Mouse (Mus musculus): ENCODE measurements around the gene Zfhx3.
A peak's percentile ranks its signal among the peaks of the same experiment; 100 is the strongest.

Zfhx3 gene

DNA sequence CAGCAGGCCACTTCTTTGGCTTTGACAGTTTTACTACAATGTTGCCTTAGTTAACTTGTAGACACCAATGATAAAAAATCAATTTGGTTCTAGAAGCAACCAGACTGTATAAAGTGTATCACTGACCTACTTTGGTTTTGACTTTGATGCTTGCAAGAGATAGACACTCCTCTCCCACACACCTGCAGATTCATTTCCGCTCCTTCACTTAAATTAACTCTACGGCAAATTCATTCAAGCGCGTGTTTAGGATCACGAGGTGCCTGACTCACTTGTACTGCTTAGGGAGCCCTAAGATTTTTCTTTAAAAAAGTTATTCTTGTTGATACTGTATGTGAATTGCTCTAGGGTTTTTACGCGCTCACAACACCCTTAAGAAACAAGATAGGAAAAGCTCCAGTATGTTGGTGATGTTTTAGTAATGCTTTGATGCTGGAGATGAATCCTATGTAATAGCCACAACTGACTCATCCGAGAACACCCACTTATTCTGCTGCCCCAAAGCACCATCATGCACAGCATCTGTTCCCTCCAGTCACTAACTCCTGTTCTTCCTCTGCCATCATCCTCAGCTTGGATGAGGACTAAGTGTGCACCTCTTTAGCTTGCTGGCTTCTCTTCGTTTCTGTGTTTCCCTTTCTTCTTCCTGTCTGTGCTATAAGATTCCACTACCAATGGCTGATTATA lies 1031.3 kb downstream of the Zfhx3 start:
- DNase-seq (ENCODE audit: extremely low read depth, low read depth): no peak

DNA sequence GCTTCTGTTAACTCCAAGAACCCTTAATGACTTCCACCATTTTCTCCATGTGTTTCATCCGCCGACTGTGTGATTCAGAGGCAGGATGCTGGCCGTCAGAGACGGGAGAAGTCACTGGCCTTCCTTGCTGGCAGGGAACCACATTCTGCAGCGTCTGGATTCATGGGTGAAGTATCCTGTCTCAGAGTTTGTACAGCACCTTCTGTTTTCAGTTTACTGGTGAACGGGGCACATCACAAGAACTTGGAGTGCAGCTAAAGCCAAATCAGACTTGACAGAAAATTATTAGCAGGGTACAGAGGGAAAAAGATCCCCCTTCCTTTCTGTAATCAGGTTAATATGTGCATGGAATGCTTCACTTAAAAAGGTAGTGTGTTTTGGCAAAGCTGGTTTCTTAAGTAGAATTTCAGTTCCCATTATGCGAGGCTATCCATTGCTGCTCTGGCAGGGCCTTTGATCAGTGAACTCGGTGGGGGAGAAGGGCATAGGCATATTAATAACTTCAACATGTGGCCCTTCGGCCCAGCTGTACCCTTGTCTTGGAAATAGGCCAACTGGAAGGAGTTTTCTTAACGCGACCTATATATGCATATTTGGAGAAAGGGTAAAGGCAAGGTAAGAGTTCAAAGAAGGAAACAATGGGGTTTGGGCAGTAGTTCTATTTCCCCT lies 1035.4 kb downstream of the Zfhx3 start:
- no peak for DNase-seq (ENCODE audit: extremely low read depth, low read depth)

DNA sequence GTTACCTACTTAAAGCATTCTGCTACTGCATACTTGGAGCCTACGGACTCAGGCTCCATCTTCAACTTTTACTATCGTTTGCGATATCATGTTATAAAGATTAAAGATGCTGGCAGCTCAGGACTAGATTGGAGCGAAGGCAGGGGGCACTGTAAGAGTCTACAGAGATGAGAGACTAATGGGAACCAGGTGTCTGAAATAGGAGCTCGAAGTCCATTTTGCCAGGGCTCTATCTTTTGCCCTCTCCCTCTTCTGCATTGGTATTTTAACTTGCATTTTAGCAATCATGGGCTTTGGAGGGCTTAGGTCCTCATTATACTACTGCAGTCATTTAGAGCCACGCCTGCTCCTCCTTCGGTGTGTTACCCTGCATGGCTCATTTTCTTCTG lies 1035.9 kb downstream of the Zfhx3 start:
- DNase-seq (ENCODE audit: extremely low read depth, low read depth): no peak

DNA sequence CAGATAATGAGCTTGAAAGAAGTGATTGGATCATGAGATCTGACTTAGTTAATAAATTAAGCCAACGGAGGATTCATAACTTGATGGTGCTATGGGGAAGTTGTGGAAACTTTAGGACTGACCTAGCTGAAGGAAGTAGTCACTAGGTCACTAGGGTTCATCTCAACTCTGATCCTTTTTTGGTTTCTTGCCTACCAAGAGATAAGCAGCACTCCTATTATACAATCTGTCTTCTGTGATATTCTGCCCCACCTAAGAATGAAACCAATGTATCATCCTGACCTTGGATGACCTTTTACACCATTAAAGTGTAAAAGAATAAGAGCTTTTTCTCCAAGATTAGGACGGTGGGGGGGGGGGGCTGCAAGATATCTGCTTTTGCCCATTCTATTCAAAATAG lies 1042.5 kb downstream of the Zfhx3 start:
- no peak for DNase-seq (ENCODE audit: extremely low read depth, low read depth)

DNA sequence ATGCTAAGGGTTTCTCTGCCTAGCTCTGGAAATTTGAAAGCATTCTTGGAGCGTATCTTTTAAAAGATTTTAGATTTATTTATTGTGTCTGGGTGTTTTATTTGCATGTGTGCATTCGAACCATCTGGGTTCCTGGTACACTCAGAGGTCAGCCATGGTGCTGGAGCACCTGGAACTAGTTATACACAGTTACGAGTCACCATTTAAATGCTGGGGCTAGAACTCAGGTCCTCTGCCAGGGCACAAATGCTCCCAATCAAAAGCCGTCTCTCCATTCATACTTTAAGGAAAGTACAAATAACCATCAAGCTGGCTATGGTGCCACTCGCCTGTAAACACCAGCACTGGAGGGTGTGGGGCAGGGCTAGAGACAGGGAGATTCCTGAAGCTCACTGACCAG lies 1047.4 kb downstream of the Zfhx3 start:
- DNase-seq (ENCODE audit: extremely low read depth, low read depth): no peak

DNA sequence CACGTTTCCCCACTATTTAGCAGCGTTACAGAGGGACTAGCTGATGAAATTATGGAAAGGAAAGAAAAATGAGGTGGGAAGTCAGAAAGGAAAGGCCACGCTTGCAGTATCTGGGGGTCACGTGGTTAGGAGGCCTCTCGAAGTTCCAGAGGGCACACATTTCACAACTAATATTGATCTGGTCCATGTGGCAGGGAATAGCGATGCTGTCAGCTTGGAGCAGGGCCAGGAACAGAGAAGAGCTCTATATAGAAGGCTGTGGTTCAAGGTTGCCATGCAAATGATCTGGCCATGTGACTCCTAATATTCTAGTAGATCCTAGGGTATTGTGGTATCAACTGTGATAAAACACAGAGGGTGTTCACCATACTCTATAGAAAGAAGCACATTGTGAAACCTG lies 1048.1 kb downstream of the Zfhx3 start:
- DNase-seq (ENCODE audit: extremely low read depth, low read depth): no peak

DNA sequence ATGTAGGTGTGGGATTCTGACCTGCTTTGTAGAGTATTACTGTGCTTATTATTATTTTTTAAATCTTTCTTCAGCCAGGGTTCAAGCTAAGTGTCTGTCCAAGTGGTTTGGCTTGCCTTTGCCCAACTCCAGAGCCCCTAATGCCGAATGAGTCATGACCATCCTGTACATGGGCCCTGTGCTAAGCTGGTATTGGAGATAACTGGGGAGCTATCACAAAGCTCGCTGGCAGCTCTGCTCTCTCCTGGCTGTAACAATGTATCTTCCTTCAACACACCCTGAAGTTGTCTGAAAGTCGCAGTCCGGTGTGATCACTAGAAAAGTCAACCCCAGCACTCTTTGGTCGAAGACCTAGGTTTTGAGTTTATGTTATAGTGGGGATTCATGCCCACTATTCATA lies 1049.0 kb downstream of the Zfhx3 start:
- DNase-seq (ENCODE audit: extremely low read depth, low read depth): peak; percentile 48

DNA sequence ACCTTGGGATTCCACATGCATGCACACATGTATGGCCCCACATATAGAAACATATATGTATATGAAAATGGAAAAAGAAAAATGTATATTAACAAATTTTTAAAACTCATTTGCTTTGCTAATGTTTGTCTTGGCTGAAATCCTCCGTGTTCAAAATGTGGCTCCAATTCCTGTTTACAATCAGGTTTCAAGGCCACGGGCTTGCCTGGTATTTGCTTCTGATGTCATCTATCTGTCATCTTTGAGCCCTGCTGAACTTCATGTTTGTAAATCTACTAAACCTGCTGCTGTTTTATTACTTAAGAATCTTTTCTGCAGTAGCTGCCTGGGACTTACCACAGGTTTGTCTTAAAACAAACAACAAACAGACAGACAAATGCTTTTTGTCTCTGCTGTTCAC lies 1051.3 kb downstream of the Zfhx3 start:
- no peak for DNase-seq (ENCODE audit: extremely low read depth, low read depth)

DNA sequence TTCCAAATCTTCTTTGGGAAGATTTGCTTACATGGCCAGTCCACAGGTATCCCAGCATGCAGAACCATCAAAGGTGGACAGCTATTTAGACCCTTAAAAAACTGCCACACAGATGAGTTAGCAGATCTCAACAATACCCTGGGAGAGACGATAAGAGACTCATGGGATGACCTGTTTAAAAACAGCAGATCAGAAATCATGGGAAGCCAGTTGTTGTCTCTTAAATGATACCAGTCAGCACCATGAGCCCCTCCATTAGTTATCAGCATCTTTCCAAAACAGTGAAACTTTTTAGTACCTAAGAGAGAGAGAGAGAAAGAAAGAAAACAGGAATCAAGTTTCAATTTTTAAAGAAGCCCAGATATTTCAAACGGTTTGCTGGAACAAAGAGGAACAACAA lies 1051.7 kb downstream of the Zfhx3 start:
- no peak for DNase-seq (ENCODE audit: extremely low read depth, low read depth)

DNA sequence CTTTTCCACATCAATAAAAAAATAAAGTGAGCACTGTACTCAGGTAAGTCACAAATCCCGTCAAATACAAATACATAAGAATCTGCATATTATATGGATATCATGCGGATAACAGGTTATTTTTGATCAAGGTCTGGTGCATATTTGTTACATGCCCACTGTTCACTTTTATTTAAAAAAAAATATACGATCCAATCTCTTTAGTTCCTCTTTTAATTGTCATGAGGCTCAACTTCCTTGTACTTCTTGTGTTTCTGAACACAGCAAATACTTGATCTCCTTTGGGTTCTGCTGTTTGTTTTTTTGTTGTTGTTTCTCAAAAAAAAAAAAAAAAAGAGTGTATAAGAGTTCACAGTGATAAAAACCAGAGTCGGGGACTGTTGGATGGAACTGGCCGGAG lies 1052.4 kb downstream of the Zfhx3 start:
- DNase-seq (ENCODE audit: extremely low read depth, low read depth): no peak

DNA sequence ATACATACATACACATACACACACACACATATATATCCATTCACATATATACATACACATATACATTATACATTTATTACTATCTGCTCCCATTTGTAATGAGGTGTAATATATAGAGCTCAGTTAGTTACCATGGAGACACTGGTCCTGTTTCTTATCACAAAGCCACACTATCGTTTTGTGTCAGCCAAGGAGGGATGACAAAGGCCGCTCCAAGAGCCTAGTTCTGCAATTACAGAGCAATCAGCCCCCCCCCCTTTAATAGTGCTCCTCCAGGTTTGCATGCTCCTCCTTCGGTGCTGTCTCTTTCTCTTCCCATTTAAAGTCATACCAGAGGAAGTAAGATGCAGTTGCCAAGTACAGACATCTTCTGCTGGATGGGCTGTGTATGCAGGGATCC lies 1054.9 kb downstream of the Zfhx3 start:
- DNase-seq (ENCODE audit: extremely low read depth, low read depth): peak; percentile 78

DNA sequence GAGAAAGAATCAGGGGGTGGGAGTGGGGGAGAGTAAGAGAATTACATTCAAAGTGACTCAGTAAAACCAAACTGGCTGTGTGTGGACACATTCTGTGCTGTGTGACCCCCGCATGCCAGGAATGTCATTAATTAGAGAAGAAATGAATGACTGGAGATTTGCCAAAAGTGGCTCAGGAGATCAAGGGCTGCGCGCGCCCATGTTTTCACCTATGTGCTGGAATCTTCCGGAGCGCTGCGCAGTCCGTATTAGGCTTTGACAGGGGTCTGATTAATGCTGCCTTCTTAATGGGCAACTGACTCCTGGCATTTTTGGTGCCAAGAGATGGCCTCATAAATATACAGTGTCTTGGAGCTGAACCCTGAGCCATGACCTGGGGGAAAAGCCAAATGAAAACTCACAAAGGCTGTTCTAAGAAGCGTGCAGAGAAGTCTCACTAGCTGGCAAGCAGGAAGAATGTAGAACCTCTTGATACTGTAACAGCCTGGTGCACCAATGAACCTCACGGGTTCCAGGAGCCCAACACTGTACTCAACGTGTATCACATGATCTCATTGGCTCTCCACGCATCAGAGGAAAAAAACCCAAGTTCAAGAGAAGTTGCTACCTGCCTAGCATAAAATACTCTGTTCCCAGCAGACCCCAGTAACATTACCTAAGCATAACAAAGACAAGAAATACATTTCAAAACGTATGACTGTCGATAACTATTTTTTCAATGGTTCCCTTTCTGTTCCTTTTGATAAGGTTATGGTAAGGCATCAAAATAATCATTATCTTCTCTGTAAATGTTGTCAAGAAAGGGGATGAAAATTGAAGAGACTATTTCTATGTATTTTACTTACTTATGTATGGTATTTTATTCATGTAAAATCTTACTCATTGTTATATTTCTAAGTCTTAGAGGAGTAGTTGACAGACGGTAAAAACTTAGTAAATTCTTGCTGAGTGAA lies 1057.1 kb downstream of the Zfhx3 start:
- no peak for DNase-seq (ENCODE audit: extremely low read depth, low read depth)

DNA sequence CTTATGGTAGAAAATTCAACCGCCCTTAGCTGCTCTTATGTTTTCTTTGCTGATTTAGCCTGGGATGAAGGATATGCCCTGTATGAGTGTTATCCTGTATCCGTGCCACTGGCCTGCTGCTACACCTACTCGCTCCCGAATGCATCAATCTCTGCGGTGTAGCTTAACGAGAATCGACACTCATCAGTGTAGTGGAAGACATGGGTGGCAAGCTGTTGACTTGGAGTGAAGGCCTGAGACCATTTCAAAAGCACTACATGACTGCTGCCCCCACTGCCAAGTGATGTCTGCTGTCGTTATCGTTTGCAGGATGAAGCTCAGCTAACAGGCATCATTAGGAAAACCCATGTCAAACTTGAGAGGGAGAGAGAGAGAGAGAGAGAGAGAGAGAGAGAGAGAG lies 1058.6 kb downstream of the Zfhx3 start:
- no peak for DNase-seq (ENCODE audit: extremely low read depth, low read depth)

DNA sequence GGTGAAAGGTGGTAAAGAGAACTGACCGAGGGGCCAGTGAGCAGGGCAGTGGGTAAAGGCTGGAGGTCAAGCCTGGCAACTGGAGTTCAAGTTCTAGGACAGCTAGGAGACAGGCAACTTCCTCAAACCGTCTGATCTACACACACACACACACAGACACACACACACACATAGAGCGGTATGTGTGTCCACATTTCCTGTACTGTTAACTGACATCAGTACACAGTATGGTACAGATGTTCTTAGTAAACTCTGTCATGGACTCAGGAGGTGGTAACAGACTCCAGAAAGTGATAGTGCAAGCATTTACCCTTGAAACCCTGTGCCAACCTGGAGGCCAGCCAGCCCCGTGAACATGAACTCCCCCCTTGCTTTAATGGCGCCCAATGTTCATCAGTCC lies 1059.5 kb downstream of the Zfhx3 start:
- DNase-seq (ENCODE audit: extremely low read depth, low read depth): no peak

DNA sequence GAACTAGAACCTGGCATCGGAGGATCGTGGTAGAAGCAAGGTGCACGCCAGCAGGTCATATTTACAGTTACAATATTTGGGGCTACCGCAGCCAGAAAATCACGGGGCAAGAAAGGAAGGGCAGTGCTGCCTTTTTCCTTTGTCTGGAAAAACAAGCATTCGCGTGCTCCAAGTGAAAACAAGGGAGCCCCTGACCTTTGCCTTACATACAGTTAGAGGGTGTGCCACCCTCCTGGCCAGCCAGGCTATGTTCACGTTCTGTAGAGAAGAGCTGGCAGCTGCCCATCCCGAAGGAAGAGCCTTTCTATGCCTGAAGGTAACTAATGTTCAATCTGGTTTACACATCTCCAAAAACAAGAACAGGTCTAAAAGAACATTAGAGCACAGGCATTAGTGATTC lies 1064.5 kb downstream of the Zfhx3 start:
- DNase-seq (ENCODE audit: extremely low read depth, low read depth): no peak
